Mouse (Mus musculus): ENCODE measurements around the gene Tmcc2.

The Tmcc2 gene

DNA sequence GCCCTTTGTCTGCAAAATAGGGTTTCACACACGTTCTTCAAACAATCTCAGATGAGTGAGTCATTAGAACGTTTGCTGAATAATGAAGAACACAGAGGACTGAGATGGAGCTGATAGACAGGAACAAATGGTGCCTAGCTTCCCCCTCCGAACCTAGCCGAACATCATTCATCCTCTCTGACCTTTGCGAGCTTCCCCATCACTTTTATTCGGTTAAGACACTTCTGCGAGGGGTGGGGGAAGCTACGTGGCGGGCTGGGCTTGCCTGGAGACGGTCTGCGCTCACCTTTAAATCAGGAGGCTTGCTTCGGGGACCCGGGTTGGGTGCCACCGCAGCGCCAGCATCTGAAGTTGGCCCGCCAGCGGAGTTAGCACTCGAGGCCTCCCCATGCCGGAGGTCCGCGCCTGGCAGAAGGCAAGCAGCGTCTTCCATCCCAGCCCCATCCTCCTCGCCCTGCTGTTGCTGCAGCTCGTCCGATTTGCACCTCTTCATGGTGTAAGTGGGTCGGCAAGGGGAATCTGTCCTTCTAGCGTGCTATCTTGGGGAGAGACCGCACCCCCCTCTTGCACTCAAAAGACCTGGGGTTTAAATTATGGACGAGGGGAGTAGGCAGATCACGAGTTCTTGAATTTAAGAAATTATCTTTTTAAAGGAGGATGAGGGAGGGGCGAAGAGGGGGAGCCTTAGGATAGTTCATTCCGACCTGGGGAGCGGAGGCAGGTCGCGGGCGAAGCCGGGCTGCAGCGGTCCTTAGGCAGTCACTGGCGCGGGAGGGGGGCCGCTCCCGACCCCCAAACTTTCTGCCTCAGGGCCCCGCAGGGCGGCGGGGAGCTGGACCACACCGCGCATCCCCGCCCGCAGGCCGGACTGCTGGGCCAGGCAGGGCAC, at the start of gene Tmcc2:
Gene Tmcc2 (minus strand): TSS at position 591 of the 889 bp plus-strand sequence.
- DNase-seq (ENCODE audit: low spot score), result peak; percentile 56

DNA sequence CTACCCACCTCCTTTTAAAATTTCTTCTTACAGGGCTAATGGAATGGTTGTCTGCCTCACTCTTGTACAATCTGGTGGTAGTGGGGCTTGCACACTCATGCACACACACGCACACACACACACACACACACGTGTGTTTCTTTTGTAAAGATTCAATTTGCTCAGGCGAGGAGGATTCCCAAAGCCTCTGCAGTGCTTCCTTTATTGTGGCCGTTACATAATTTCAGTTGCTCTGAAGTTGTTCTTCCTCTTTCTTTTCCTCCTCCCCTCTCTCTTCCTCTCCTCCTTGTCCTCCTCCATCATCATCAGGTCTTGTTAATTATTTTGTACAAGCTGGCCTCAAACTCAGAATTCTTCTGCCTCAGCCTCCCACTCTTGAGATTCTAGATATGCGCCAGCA, 46.3 kb upstream of the Tmcc2 start:
- DNase-seq (ENCODE audit: low spot score), result no peak

DNA sequence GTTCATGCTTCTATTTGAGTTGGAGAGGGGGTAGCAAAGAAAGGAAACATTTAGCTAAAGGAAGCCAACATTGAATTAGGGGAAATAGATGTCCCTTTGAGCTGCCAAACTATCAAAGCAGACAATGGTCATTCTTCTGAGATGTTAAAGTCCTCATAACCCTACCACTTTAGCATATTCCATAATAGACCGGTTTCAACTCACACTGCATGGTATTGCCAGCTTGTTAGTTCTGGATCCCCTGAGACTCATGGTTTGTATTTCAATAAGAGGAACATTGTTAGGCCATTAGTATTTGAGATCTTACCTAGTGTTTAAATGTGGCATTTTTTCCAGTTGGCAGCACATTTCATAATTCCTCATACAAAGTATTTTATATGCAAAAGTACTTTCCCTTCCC, 45.9 kb upstream of the Tmcc2 start:
- no peak for DNase-seq (ENCODE audit: low spot score)

DNA sequence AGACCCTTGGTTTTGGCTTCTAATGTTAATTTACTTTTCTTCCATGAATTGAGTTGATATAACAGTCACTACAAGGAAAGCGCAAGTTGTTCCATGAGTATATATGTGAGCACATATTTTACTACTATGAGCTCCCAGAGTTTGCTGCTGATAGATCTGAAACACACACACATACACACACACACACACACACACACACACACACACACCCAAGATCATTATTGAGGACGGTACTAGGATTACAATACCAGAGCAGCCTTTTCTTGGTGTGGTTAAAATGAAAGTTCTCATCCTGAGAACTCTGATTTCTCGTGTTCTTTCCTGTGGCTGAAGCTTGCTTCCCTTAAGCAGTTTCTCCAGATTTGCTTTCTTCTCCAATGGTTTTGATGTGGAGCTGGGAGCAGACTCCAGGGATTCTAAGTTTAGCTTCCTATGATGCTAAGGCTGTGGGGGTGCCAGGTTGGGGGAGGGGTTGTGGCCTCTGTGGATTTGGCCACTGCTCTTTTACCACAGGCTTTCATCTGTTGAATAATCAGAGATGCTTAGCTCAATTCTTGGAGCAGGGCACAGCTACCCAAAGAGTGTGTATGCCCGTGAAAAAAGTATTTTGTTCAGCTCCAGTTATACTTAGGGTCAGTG, 45.4 kb upstream of the Tmcc2 start:
- DNase-seq (ENCODE audit: low spot score), result no peak

DNA sequence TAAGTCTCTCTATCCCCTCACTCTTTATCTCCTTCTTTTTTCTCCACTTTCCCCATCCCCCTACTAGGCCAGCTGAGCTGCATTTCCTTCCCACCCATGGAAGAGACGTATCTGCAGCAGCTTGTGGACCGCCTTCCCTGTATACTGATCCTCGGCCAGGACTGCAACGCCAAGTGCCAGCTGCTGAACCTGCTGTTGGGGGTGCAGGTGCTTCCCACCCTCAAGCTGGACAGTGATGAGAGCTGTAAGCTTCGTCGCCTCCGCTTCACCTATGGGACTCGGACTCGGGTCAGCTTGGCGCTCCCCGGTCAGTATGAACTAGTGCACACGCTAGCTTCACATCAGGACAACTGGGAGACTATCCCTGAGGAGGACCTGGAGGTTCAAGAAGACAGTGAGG, 43.0 kb upstream of the Tmcc2 start:
- DNase-seq (ENCODE audit: low spot score), result no peak

DNA sequence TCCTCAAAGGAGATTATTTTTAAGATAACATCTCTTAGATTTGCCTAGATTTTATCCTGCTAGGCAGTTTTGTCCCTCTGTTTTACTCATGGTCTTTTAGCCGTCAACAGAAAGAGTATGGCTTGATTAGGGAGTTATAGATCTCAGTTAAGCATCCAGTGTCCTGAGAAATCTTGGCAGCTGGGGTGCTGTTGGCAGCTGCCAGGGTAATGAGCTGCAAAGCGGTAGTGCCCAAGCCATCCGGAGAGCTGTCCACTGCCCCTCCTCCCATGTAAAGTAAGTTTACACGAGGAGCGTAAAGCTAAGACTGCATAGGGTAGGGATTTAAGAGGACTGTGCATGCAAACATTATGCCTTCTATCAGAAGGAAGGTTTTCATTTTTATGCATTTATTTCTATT, 42.3 kb upstream of the Tmcc2 start:
- peak; percentile 19 for DNase-seq (ENCODE audit: low spot score)

DNA sequence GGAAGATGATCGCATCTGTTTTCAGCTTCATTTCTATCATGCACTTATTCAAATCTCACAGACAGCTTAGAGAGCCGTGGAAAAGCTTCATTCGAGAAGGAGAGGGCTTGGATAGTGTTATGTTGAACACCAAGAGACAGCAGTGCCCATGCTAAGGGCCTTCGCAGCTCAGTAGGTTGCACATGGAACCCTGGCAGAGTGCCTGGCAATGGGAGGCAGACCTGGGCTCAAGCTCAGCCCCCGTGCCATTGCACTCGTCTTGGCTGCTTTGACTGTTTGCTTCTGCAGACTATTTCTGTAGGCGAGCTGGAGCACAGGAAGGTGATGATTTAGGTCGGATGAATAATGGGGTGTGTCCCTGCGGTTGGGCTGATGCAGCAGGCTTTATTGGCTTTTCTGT, 40.6 kb upstream of the Tmcc2 start:
- peak; percentile 63 for DNase-seq (ENCODE audit: low spot score)

DNA sequence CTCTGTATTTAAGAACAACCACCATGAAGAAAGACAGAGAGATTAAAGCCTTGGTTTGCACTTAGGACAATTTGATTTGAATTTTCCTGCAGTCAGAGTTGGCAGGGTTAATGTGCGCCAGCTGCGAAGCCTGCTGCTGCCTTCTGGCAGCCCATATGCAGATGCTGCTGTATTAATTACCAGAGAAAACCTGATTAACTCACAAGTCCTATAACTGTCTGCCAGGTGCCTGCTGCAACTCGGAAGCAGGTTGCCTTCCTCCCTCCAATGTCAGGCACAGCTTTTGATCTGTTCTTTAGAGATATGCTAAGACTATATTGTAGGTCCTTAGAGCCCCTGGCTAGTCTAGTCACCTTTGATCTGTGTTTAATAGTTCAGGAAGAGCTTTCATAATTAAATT, 39.7 kb upstream of the Tmcc2 start:
- peak; percentile 88 for DNase-seq (ENCODE audit: low spot score)

DNA sequence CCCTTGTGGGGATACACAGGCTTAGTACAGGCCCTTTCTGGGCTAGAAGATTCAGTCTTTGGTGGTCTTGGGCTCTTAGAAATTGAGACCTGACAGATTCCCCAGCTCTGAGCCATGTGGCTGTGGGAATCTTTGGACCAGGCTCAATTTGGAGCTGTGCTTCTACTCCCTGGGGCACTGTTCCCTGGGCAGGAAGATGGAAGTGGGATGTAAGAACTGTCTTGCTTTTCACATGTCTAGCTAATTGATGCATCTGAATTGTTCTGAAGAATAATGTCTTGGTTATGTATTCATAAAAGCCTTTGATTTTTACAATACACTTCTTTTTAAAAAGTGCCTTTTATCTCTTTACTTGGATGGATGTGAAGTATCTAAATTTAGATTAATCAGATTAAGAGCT, 34.5 kb upstream of the Tmcc2 start:
- peak; percentile 41 for DNase-seq (ENCODE audit: low spot score)

DNA sequence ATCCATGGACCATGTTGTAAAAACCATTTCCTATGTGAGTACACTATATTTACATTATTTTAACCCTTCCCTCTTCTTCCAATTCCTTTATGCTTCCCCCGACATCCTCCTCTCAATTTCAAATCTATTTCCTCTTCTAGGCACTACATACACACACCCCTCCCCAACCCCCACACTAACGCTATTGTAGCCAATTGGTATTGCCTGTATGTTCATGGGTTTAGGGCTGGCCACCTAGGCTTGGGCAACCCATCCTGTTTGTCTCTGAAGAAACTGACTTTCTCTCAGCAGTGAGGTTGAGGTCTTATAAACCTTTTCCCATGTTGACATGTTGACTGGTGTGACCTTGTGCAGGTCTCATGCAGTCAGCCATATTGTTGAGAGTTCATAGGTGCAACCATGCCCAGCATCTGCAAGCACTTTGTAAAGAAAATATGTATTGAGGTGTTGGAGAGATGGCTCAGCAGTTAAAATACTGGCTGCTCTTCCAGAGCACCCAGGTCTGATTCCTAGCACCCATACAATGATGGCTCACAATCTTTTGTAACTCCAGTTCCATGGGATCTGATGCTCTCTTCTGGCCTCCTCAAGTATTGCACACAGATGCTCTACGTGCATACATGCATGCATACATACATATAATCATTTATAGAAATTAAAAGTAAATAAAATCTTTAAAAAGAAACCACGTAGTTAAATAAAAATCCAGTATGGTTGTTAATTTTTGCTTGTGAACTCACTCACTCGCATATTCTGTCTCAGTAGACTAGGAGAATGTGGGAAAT, 32.0 kb upstream of the Tmcc2 start:
- DNase-seq (ENCODE audit: low spot score), result no peak

DNA sequence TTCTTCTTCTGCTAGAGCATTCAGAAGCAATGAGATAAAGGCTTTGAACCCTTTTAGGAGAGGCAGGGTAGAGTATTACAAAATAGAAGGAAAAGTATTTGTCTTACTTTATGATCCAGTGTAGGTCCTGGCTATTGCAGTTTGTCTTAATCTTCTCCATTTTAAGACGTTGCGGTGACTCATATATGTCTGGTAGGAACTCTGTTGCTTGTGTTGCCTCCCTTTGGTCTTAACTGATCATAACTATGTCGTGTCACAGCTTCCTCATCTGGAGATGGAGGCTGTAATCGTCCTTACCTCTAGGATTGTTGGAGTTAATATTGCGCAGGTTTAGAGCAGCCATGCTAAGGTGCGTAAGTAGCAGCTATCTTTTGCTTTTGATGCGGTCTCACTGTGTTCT, 29.6 kb upstream of the Tmcc2 start:
- DNase-seq (ENCODE audit: low spot score), result peak; percentile 21

DNA sequence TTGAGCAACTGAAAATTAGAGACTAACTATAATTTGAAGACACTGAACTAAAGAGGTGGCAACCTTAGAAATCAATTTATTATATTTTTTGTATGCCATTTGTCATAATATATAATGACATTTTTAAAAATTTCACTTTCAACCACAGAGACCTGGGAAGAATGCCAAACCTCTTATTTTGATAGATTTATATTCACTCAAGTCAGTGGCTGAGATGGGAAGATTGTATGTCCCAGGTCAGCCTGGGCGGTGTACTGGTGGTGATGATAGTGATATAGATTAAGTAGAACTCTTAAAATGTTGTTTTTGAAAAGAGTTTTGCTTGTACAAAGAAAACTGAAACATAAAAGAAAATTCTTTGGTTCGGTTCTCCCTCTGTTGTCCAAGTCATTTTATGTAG, 29.1 kb upstream of the Tmcc2 start:
- no peak for DNase-seq (ENCODE audit: low spot score)

DNA sequence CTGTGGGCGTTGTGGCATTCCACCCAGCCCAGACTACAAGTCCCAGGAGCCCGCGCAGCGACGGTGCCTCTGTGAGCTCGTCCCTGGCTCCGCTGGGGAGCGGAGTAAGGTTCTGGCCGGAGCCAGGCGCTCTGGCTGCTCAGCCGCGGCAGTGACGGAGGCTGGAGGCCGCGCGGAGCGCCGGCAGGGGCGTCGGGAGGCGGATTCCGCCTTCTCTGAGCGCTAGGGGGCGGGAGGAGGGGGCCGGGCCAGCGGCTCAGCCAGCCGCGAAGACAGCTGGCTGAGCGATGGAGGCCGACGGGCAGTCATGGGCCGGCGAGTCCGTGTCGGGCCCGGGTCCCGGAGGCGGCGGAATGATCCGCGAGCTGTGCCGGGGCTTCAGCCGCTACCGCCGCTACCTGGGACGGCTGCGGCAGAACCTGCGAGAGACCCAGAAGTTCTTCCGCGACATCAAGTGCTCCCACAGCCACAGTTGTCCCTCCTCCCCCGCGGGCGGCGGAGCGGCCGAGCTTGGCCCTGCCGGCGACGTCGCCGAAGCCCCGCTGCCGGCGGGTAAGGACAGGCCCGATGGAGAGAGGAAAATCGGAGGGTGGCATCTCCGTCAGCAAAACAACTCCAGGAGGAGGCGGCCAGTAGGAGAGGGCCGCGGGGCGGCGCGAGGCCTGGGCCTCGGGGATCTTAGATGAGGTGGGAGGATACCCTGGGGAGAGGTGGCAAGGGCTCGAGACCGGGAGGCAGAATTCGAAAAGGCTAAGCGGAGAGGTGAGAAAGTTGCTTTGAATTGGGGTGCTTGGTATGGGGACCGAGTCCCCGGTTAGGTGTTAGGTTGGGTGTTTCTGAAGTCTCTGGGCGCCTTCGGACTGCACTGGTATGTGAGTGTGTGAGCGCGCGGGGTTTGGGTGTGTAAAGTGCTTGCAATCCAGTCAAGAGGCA, 26.5 kb upstream of the Tmcc2 start, which contains the start of gene Dstyk:
Gene Dstyk (plus strand): TSS at position 237 of the 933 bp plus-strand sequence.
- peak; percentile 96 for DNase-seq (ENCODE audit: low spot score)

DNA sequence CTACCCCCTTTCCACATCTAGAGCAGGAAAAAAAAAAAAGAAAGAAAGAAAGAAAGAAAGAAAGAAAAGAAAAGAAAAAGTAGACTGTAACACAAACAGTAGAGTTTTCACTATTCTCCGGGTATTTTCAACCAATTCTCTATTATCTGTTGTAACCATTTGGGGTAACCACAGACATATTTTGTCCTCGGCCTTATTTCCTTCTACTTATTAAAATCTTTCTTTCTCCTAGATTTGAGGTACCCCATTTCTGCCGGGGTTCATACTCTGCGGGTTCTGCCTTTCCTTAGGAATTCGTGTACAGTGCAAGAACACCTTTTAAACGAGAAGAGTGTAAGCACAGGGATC, 25.8 kb upstream of the Tmcc2 start:
- DNase-seq (ENCODE audit: low spot score), result no peak

DNA sequence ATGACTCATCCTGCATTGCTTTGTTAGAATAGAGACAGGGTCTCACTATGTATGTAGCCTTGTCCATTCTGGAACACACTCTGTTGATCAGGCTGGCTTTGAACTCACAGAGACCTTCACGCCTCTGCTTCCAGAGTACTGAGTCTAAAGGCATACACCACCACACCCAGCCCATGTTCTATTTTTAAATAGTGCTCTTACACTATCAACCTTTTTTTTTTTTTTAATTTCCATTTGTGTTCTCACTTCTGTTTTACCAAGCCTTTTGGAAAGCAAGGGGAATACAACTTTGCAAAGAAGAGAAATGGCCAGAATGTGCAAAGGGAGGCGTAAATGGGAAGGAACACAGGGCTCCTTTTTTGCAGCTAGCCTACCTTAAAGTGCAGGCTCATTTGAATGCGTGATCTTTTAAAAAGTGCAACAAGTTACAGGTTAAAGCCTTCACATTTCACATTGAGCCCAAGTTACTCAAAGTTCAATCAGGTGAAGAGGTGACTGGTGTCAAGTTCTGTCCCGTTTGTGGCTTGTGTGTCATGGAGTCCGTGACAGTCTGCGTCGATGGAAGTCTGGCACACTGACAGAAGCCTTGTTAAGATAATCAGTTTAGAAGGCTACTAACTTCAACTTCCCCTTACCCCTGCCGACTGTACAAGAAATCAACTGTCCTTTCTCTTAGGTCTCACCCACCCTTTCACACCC, 25.3 kb upstream of the Tmcc2 start:
- peak; percentile 24 for DNase-seq (ENCODE audit: low spot score)

DNA sequence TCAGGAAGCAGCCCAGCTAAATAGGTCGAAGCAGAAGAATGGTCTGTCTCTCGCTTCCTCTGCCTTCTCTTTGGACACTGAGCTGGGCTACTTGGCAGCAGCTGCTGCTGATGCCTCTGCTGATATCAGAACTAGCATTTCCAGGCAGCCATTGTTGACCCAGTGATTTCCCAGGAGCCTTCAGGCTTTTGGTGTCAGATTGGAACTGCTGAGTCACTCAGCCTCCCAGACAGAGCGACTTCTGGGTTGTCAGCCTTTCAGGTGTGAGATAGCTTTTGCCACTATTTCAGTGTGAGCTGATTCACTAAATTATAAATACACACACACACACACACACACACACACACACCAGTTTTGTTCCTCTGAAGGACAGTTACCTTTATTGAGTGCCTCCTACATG, 19.6 kb upstream of the Tmcc2 start:
- DNase-seq (ENCODE audit: low spot score), result peak; percentile 26

DNA sequence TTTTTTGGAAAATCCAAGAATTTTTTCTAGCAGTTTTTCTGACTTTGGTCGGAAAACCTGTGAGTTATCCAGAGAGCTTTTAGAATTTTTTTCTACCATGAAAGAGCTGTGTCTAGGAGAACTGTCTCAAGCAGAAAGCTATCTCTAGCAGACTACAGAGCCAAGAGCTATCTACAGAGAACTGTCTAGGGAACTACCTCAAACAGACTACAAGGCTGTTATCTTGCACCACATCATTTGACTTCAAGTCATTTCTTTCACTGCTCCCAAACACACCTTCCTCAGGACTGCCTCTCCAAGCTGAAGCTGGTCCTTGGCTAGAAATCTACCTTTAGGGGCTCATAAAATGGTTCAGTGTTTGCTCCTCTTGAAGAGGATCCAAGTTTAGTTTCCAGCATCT, 10.8 kb upstream of the Tmcc2 start:
- no peak for DNase-seq (ENCODE audit: low spot score)

DNA sequence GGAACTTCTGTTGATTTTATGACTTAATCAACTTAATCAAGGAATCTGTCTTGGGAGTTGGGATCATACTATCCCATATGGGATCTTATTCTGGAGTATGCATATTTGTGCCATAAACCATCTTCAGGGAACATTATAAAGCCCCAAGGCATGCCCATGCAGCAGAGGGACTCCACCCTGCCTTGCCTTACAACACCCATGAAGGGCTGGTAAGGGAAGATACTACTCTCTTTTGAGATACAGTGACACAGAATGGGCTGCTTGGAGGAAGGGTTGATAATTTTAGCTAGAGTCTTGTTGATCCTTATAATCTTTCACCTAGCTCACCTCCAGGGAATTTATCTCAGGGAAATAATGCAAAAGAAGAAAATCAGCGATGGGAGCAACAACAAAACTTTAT, 9.5 kb upstream of the Tmcc2 start:
- no peak for DNase-seq (ENCODE audit: low spot score)

DNA sequence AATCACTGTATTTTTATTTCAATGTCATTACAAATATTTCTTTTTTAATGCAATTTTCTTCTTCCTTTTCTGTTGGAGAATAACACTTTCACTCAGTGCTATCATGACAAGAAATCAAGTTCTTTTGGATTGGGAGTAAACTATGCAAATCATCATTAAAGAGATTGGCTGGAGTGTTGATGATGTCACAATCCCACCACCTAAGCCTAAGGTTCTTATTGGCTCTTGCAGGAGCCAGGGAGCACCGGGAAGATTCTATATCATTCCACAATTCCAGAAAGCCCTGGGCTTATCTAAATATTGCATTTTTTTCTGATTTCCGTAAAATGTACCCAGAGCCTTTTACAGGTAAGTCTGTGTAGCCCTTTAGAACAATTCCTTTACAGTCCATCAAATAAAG, 5.6 kb upstream of the Tmcc2 start:
- no peak for DNase-seq (ENCODE audit: low spot score)

DNA sequence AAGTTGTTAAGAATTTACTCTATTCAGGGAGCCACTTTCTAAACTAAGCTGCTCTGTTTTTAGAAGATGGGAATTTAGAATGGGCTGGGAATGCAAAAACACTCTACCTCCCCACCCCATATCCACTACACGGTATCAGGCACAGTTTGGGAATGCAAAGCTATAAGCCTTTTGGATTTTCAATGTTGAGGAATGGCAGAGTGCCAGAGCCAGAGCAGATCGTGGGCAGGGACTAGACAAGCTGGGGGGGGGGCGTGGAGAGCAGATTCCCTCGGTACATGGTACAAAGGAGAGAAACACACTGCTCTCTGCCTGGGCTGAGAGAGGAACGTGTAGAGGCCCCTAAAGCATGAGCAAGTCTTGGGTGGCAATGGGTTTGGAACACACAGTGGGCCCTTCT, 1.8 kb upstream of the Tmcc2 start:
- DNase-seq (ENCODE audit: low spot score), result no peak

DNA sequence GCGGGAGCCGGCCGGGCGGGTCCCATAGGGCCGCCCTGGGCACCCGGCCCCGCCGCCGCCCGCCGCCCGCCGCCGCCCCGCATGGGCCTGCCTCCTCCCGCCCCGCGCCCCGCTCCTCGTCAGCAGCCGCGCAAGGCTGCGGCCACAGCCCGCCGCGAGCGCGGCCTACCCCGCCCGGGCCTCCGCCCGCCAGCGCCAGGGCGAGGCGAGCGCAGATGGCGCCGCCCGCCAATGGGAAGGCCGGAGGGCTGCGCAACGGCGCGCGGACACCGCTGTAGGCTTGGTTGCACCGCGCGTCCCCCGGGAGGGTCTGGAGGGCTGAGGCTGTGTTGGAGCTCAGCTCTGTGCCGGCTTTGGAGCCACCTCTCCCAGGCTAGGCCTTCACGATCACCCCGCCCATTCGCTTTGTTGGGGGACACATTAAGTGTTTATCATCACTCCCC, 520 bp upstream of the Tmcc2 start:
- DNase-seq (ENCODE audit: low spot score), result peak; percentile 90
